Mouse (Mus musculus): Measurements from ENCODE around the gene Thap11. TPM values are rescaled to one million over a fixed set of nuclear protein-coding genes. Genes with fewer than 3 reads are reported as not detected.

Thap11 gene
- polyA plus RNA-seq, 1 experiment from 2014 or later: 77.5 TPM

- peak overlapping the region; percentile 89 for H3K27ac ChIP-seq
Measured at GRCm38 (mm10) chr8:105852146-105852729, 2.7 kb upstream of the Thap11 start.

DNA sequence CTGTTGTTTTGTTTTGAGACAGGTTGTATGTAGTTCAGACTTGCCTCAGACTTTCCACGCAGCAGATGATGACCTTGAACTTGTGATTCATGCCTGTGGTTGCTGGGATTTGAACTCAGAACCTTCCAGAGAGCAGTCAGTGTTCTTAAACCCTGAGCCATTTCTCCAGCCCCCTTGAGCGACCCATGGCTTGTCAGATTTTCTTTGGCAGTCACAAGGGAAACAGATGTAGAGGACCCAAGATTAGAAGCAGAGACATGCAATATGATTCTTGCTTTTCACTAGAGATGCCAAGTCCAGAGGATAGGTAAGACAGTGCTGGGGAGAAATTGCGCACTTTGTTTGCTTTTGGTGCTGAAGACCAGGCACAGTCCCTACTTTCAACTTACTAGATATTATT lies 1.8 kb upstream of the Thap11 start, which contains the start of gene Cenpt:
Gene Cenpt (minus strand): TSS at position 101 of the 400 bp plus-strand sequence.
- Histone ChIP-seq H3K4me1 (peaks cover 35% of the 10 kb centered on the region), H3K9ac (no peak within 1 kb of the TSS), H3K4me2 (peak within 1 kb of the TSS; percentile 72; the same call in 1 of the 2 replicates), H3K27me3 (no peaks in the 10 kb centered on the region), H3K9me3 (no peaks in the 10 kb centered on the region), H3K4me3 (no peak within 1 kb of the TSS), H3K27ac (peak within 1 kb of the TSS; percentile 89), H3K36me3 (peaks cover 17% of the 10 kb centered on the region)
- ATAC-seq (ENCODE audit: insufficient number of reproducible peaks, insufficient read depth, low FRiP score, low TSS enrichment, low read depth): no peak
- 91% methylated on average over 3 of the region's 3 CpGs for WGBS

More at GRCm38 (mm10) chr8:105852146-105852729, 2.7 kb upstream of the Thap11 start:
- H3K4me3 ChIP-seq: peak overlapping the region; percentile 70
- H3K4me2 ChIP-seq: peak overlapping the region; percentile 72; the same call in 1 of the 2 replicates
- no peaks in the 10 kb centered on the region for H3K9me3 ChIP-seq
- no peaks in the 10 kb centered on the region for H3K27me3 ChIP-seq
- no peak overlapping the region for H3K9ac ChIP-seq
- H3K4me1 ChIP-seq: peaks cover 25% of the 10 kb centered on the region
- no peak for ATAC-seq (ENCODE audit: insufficient number of reproducible peaks, insufficient read depth, low FRiP score, low TSS enrichment, low read depth)
- H3K36me3 ChIP-seq: peaks cover 26% of the 10 kb centered on the region
- WGBS: 78% methylated on average over 12 of the region's 12 CpGs

DNA sequence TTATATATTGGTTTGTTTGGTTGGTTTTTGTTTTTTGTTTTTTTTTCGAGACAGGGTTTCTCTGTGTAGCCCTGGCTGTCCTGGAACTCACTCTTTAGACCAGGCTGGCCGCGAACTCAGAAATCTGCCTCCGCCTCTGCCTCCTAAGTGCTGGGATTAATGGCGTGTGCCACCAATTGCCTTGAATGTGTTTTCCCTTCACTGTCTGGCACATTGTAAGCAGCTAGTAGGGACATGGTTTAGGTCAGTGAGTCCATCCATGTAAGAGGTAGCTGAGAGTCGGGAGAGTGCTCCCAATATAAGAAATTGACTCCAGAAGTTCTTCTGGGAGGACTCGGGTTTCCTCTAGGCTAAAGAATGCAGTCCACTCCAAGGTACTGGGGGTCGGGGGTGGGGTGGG lies 629 bp upstream of the Thap11 start:
- no peaks in the 10 kb centered on the region for H3K9me3 ChIP-seq
- H3K4me2 ChIP-seq: peak overlapping the region; percentile 99
- peak overlapping the region; percentile 84 for H3K4me3 ChIP-seq
- WGBS: 24% methylated on average over 8 of the region's 8 CpGs
- peak overlapping the region; percentile 88 for H3K9ac ChIP-seq
- no peaks in the 10 kb centered on the region for H3K27me3 ChIP-seq
- peaks cover 12% of the 10 kb centered on the region for H3K36me3 ChIP-seq
- no peak for ATAC-seq (ENCODE audit: insufficient number of reproducible peaks, insufficient read depth, low FRiP score, low TSS enrichment, low read depth)
- H3K27ac ChIP-seq: peak overlapping the region; percentile 83; the same call in 1 of the 2 replicates
- peaks cover 45% of the 10 kb centered on the region for H3K4me1 ChIP-seq

DNA sequence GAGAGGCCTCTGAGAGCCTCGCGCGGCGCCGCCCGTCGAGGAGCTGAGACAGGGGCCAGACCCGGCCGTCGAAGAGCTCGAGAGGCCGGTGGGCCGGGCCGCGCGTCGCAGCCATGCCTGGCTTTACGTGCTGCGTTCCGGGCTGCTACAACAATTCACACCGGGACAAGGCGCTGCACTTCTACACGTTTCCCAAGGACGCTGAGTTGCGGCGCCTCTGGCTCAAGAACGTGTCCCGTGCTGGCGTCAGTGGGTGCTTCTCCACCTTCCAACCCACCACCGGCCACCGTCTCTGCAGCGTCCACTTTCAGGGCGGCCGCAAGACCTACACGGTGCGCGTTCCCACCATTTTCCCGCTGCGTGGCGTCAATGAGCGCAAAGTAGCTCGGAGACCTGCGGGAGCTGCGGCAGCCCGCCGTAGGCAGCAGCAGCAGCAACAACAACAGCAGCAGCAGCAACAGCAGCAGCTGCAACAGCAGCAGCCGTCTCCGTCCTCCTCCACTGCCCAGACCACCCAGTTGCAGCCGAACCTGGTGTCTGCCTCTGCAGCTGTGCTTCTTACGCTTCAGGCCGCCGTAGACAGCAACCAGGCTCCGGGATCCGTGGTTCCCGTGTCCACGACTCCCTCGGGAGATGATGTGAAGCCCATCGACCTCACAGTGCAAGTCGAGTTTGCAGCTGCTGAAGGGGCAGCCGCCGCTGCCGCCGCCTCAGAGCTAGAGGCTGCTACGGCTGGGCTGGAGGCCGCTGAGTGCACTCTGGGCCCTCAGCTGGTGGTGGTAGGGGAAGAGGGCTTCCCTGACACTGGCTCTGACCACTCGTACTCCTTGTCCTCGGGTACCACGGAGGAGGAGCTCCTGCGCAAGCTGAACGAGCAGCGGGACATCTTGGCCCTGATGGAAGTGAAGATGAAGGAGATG lies 576 bp downstream of the Thap11 start:
- WGBS: under 1% methylated on average over 71 of the region's 71 CpGs
- no peaks in the 10 kb centered on the region for H3K9me3 ChIP-seq
- peak overlapping the region; percentile 99 for H3K4me2 ChIP-seq
- ATAC-seq (ENCODE audit: insufficient number of reproducible peaks, insufficient read depth, low FRiP score, low TSS enrichment, low read depth): peak; percentile 28
- H3K27ac ChIP-seq: peak overlapping the region; percentile 83
- peaks cover 50% of the 10 kb centered on the region for H3K4me1 ChIP-seq
- H3K4me3 ChIP-seq: peak overlapping the region; percentile 84
- no peaks in the 10 kb centered on the region for H3K27me3 ChIP-seq
- H3K36me3 ChIP-seq: peaks cover 7% of the 10 kb centered on the region; the same call in 1 of the 2 replicates
- peak overlapping the region; percentile 88 for H3K9ac ChIP-seq

DNA sequence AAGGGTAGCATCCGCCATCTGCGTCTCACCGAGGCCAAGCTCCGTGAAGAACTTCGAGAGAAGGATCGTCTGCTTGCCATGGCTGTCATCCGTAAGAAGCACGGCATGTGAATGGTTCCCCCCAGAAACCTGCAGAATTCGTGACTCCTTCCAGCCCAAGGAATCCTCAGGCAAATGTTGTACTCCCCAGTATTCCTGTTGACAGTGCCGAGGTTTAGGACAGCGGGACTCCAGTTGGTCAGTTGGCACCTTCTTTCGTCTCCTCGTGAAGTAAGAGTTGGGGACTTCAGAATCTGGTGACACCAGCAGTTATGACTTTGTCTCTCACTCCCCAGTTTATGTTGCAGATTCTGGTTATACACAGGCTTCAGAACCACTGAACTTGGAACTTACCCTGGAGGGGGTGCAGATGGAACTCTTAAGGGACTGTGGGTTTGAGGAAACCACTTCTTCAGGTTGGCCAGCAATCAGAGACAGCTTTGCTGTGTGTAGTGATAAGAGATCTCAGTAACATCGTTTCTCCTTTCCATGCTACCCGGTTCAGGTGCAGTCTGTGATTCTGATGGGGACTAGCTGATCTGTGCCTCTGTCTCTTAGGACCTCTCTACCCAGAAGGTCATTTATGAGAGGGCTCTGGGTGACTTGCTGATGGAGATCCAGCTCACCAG lies 1.4 kb downstream of the Thap11 start:
- H3K4me3 ChIP-seq: peak overlapping the region; percentile 84
- H3K36me3 ChIP-seq: peaks cover 7% of the 10 kb centered on the region; the same call in 1 of the 2 replicates
- WGBS: 19% methylated on average over 15 of the region's 15 CpGs
- peak overlapping the region; percentile 88 for H3K9ac ChIP-seq
- H3K4me1 ChIP-seq: peaks cover 47% of the 10 kb centered on the region
- peak overlapping the region; percentile 99 for H3K4me2 ChIP-seq
- no peaks in the 10 kb centered on the region for H3K27me3 ChIP-seq
- ATAC-seq (ENCODE audit: insufficient number of reproducible peaks, insufficient read depth, low FRiP score, low TSS enrichment, low read depth): no peak
- no peaks in the 10 kb centered on the region for H3K9me3 ChIP-seq
- peak overlapping the region; percentile 83 for H3K27ac ChIP-seq

DNA sequence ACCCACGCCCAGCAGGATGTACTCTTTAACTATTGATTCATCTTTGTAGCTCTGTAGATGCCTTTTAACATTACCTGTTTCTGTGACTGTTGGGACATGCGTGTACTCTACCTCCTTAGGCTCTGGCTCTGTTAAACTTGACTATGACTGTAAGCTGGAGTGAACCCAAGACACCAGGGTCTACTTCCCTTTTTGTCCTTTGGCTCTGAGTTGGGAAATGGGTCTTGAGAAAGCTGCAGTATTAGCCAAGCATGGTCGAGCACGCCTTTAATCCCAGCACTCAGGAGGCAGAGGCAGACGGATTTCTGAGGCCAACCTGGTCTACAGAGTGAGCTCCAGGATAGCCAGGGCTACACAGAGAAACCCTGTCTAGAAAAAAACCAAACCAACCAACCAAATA lies 3.6 kb downstream of the Thap11 start:
- Histone ChIP-seq H3K27ac (no peak overlapping the region; the same call in 1 of the 2 replicates), H3K4me3 (no peak overlapping the region), H3K36me3 (peaks cover 7% of the 10 kb centered on the region; the same call in 1 of the 2 replicates), H3K4me1 (peaks cover 60% of the 10 kb centered on the region), H3K9ac (no peak overlapping the region), H3K9me3 (no peaks in the 10 kb centered on the region), H3K4me2 (peak overlapping the region; percentile 99), H3K27me3 (no peaks in the 10 kb centered on the region)
- 85% methylated on average over 5 of the region's 5 CpGs for WGBS
- no peak for ATAC-seq (ENCODE audit: insufficient number of reproducible peaks, insufficient read depth, low FRiP score, low TSS enrichment, low read depth)

DNA sequence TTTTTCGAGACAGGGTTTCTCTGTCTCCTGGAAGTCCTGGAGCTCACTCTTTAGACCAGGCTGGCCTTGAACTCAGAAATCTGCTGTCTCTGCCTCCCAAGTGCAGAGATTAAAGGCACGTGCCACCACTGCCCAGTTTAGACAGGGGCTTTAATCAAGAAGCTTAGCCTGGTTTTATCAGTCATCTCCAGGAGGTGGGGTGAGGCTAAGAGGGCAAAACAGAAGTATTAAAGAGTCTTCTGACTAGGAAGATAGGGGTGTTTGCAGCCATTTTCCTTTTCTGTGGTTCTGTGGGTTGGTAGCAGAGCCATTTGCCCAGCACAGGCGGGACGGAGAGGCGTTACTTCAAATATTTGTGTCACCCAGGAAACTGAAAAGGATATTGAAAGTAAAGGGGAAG lies 4.4 kb downstream of the Thap11 start:
- H3K4me3 ChIP-seq: no peak overlapping the region
- ATAC-seq (ENCODE audit: insufficient number of reproducible peaks, insufficient read depth, low FRiP score, low TSS enrichment, low read depth): no peak
- H3K27me3 ChIP-seq: no peaks in the 10 kb centered on the region
- H3K4me1 ChIP-seq: peaks cover 64% of the 10 kb centered on the region
- H3K27ac ChIP-seq: peak overlapping the region; percentile 94
- 0 out of 2 replicates have a peak overlapping the region, but pooled peaks have one; percentile 66 for H3K9ac ChIP-seq
- 78% methylated on average over 5 of the region's 5 CpGs for WGBS
- peak overlapping the region; percentile 87 for H3K4me2 ChIP-seq
- H3K36me3 ChIP-seq: peaks cover 7% of the 10 kb centered on the region; the same call in 1 of the 2 replicates
- no peaks in the 10 kb centered on the region for H3K9me3 ChIP-seq

- Histone ChIP-seq H3K36me3 (peaks cover 12% of the 10 kb centered on the region), H3K4me3 (peak within 1 kb of the TSS; percentile 98), H3K4me2 (peak within 1 kb of the TSS; percentile 87), H3K9ac (peak within 1 kb of the TSS; percentile 95), H3K9me3 (no peaks in the 10 kb centered on the region), H3K27ac (peak within 1 kb of the TSS; percentile 94), H3K4me1 (peaks cover 65% of the 10 kb centered on the region), H3K27me3 (no peaks in the 10 kb centered on the region)
- ATAC-seq (ENCODE audit: insufficient number of reproducible peaks, insufficient read depth, low FRiP score, low TSS enrichment, low read depth): peak; percentile 98
- under 1% methylated on average over 59 of the region's 59 CpGs for WGBS
Measured at GRCm38 (mm10) chr8:105860143-105860981, 5.4 kb downstream of the Thap11 start, which contains the start of gene Nutf2. Nutf2 (plus strand) TSS chr8:105860580.

GRCm38 (mm10) chr8:105861951-105862350 lies 7.0 kb downstream of the Thap11 start:
- peak overlapping the region; percentile 87 for H3K4me2 ChIP-seq
- peak overlapping the region; percentile 95 for H3K9ac ChIP-seq
- H3K27ac ChIP-seq: no peak overlapping the region
- no peaks in the 10 kb centered on the region for H3K9me3 ChIP-seq
- no peaks in the 10 kb centered on the region for H3K27me3 ChIP-seq
- WGBS: 13% methylated on average over 1 of the region's 1 CpGs
- ATAC-seq (ENCODE audit: insufficient number of reproducible peaks, insufficient read depth, low FRiP score, low TSS enrichment, low read depth): no peak
- peaks cover 26% of the 10 kb centered on the region for H3K36me3 ChIP-seq
- peak overlapping the region; percentile 98 for H3K4me3 ChIP-seq
- H3K4me1 ChIP-seq: peaks cover 54% of the 10 kb centered on the region

GRCm38 (mm10) chr8:105866364-105867029 lies 11.6 kb downstream of the Thap11 start:
- H3K36me3 ChIP-seq: peaks cover 59% of the 10 kb centered on the region
- no peak overlapping the region for H3K4me2 ChIP-seq
- no peak for ATAC-seq (ENCODE audit: insufficient number of reproducible peaks, insufficient read depth, low FRiP score, low TSS enrichment, low read depth)
- H3K4me1 ChIP-seq: peaks cover 20% of the 10 kb centered on the region
- no peaks in the 10 kb centered on the region for H3K9me3 ChIP-seq
- no peak overlapping the region for H3K4me3 ChIP-seq
- 85% methylated on average over 6 of the region's 6 CpGs for WGBS
- H3K27ac ChIP-seq: no peak overlapping the region
- no peaks in the 10 kb centered on the region for H3K27me3 ChIP-seq
- H3K9ac ChIP-seq: no peak overlapping the region

Data from embryonic facial prominence, embryonic 13.5 days (tissue).